Mouse (Mus musculus) T-cell, adult 2 months (primary cell): ENCODE results near the gene Top3a.

Source experiments
- DNase-seq: peaks from one replicate; pipeline ENCODE4 v3.0.0; 2022; ENCODE audit warnings: low spot score

Top3a gene

DNA sequence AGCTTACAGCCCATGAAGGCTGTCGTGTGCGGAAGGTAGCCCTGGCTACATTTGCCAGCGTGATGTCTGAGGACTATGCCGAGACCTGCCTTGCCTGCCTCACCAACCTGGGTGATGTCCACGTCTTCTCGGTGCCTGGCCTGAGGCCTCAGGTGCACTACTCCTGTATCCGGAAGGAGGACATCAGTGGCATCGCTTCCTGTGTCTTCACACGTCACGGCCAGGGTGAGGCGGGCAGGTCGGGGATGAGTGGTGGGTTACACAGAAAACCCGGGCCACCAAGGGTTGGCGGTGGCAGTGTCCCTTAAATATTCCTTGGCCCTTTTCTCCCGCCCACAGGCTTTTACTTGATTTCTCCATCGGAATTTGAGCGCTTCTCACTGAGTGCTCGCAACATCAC is 65.1 kb downstream of the Top3a start:
- DNase-seq = no peak

DNA sequence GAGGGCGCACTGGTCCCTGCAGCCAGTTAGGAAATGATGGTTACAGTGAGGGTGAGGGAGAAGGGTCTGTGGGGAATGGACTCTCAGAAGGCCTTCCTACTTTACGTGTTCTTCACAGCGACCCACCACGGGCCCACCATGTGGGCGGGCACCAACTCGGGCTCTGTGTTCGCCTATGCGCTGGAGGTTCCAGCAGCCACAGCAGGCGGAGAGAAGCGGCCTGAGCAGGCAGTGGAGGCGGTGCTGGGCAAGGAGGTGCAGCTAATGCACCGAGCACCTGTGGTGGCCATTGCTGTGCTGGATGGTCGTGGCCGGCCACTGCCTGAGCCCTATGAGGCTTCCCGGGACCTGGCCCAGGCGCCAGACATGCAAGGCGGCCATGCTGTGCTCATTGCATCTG is 65.9 kb downstream of the Top3a start:
- DNase-seq = no peak

DNA sequence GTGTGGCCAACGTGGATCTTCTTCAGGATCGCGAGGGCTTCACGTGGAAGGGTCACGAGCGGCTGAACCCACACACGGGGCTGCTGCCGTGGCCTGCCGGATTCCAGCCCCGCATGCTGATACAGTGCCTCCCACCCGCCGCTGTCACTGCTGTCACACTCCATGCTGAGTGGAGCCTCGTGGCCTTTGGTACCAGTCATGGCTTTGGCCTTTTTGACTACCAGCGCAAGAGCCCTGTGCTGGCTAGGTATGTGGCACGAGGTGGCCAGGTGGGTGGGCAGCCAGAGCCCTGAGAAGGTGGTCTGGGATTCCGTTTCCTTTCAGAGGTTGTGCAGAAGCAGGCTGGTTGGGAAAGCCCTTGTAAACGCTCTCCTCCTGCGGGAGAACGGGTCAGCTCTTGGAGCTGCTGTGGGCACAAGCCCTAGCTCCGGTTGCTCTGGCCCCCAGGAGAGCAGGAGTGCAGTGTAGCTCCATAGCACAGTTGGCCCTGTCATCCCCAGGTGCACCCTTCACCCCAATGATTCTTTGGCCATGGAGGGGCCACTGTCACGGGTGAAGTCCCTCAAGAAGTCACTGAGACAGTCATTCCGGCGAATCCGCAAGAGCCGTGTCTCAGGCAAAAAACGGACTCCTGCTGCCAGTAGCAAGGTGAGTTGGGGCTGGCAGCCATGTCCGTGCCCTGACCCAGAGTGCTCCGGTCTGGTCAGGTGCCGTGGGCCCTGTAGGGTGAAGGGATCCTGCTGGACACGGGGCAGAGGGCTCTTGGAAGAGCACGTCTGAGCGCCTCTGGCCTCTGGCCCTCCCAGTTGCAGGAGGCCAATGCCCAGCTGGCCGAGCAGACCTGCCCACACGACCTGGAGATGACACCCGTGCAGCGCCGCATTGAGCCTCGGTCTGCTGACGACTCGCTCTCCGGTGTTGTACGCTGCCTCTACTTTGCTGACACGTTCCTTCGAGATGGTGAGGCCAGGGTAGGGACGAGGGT is 67.4 kb downstream of the Top3a start:
- no peak for DNase-seq

DNA sequence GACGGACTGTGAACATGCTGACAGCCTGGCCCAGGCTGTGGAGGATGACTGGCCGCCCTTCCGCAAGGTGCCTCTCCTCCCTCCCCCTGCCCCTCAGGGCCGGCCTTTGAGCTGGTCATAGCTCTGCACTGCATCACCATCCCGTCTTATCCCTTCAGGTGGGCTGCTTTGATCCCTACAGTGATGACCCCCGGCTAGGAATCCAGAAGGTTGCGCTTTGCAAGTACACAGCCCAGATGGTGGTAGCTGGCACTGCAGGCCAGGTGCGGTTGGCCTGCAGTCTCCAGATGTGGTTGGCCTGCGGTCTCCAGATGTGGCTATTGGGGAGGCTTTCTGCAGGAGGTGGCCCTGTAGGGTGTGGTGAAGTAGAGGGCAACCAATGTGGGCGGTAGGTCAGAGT is 68.5 kb downstream of the Top3a start:
- no peak for DNase-seq

DNA sequence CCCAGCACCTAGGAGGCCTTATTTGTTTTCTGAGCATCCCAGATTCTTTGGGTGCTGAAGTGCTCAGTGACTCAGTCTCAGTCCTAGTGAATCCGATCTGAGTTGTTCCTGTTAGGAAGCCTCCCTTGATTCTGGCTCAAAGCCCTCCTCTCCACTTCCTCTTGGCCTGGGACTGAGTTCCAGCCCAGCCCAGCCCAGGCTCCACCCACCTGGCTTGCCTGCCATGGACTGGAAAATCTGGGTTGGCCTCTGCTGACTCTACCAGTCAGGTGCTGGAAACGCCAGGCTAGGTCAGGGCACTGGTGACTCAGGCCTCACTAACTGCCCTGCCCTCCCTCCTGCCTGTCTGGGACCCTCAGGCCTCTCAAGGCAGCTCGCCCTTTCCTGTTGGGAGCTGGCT is 69.5 kb downstream of the Top3a start:
- DNase-seq = no peak

DNA sequence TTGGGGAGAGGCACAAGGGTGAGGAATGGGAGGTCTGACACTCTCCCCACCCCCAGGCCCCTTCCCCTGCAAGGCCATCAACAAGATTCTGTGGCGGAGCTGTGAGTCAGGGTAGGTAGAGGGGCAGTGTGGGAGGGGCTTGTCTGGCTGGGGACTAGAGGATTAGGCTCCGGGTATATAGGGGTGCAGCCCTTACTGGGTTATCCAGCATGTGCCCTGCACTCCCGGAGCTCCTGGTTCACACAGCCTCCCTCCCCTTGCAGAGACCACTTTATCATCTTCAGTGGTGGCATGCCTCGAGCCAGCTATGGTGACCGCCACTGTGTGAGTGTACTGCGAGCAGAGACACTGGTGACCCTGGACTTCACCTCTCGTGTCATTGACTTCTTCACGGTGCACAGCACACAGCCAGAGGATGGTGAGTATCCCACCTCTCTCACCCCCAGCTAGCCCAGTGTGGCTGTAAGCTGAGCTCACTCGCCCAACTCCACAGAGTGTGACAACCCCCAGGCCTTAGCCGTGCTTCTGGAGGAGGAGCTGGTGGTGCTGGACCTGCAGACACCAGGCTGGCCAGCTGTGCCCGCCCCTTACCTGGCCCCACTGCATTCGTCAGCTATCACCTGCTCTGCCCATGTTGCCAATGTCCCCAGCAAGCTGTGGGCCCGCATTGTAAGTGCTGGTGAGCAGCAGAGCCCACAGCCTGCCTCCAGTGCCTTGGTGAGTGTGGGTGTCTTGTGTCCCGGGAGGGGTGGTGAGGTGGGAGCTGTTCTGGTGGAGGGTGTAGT is 70.3 kb downstream of the Top3a start:
- no peak for DNase-seq

DNA sequence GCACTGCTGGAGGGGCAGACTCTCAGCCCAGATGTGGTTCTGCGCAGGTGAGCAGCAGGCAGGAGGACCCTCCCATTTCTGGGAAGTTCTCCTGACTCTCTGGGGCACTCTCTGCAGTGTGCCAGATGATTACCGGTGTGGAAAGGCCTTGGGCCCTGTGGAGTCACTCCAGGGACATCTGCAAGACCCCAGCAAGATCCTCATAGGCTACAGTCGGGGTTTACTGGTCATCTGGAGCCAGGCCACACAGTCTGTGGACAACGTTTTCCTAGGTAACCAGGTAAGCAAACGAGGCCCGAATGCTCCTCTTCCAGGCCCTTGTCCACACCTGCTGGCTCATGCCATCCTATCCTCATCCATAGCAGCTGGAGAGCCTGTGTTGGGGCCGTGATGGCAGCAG is 71.1 kb downstream of the Top3a start:
- no peak for DNase-seq

DNA sequence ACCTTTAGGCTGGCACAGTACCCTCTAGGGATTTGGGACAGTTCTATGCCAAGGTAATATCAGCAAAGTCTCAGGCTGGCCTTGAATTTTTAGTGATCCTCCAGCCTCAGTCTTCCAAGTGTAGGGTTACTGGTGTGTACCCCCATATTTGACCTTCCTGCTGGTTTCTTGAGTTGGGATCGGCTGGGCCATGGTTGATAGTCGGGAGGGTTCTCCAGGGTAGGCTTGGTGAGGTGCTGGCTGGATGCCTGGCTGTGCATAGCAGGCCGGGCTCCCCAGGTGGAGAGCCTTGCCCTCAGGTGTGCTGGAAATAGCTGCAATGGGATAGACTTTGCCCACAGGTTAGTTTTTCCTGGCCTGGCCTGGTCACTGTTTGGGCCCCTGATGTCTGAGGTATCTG is 71.9 kb downstream of the Top3a start:
- no peak for DNase-seq

DNA sequence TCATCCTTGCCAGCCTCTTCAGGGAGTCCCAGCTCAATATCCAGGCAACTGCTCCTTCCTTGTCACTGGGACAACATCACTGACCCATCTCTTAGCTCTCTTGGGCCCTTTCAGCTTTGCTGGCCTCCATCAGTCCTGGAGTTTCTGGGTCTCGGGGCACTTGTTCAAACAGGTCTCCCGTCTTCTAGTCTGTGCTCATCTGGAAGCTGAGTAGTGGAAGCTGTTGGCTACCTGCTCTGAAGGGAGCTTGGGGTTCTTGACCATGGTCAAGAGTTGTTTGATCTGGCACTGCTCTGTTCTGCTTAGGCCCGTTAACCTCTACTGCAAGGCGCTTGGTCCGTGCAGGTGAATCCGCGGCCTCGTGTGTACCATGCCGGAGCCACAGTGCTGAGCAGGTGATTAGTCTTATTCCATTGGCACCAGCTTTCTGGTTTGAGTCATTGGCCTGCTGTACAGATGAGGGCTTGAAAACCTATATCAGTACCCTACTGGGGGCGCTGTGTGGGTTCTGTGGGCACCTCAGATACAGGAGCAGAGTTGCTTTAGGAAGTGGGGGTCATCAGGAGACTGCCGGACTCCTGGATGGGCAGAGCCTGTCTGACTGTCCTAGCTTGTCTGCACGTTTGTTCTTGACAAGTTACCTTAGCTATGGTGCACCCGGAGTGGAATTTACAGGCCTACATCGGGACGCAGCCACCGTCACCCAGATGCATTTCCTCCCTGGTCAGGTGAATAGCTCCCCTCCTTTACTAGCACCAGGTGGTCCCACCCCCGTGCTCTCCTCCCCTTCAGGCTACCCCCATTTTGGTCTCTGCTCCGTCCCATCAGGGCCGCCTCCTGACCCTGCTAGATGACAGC is 72.9 kb downstream of the Top3a start:
- no peak for DNase-seq

DNA sequence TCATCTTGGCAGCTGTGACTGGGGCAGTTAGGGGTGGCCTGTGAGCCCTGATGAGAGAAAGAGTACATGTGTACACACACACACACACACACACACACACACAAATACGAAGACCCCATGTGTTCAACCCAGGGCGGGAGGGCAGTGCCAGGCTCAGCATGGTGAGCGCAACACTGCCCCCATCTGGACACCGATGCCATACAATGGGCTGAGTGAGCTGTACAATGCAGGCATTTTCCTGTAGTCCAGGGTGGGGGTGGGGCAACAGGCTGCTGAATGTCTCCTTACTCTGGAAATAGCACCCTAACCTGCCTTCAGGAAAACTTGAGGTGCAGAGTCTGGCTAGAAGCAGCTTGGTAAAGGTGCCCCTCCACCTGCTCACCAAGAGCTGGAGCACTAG is 74.0 kb downstream of the Top3a start:
- DNase-seq = peak; percentile 56

DNA sequence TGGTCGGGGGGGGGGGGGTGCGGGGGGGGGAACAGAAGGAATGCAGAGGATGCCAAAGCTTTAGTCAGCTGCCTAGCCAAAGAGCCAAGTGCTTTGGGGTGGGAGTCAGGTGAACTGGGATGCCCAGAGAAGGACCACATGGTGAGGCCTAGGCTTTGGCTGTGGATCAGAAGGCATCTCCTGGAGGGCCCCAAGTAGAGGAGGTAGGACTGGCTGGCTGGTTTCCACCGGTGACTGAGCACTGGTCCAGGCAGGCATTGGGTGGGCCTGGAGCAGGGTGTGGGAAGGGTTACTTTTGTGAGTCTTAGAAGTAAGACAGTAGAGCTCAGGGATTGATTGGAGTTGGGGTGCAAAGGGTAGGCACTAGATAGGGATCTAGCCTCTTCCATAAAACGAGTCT is 75.6 kb downstream of the Top3a start:
- DNase-seq = no peak

DNA sequence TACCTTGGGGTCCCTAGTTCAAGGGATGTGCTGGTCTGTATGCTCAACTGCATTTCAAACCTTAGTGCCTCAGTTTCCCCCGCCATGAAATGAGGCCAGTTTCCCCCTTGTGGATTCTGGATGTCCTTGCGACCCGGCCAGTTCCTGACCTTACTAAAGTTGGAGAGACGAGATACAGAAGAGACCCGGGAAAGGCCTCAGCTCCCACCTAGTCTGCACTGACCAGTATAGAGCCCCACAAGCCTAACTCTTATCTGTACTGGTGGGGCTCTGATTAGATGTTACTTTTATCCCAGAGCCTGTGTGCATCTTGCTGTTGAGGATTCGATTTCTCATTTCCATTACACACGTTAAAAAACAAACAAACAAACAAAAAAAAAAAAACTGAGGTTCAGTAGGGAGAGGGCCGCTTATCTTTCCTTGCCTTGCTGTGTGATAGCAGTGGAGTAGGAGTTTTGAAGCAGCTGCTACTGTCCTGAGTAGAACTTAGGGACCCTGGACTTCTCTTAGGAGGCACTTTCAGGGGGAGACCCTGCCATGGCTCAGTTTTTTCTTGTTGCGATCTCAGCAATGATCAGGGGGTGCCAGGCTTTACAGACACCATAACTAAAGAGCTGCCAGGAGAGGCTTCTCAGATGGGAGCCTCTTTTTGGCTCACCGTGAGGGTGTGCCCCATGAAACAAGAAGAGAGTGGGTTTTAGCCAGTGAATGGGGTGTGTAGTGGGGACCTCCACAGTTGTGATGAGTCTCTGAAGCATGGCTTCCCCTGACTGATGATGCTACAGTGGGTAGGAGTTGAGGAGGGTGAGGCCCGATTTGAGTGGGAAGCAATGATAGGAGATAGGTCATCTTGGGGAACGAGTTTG is 76.6 kb downstream of the Top3a start:
- no peak for DNase-seq

DNA sequence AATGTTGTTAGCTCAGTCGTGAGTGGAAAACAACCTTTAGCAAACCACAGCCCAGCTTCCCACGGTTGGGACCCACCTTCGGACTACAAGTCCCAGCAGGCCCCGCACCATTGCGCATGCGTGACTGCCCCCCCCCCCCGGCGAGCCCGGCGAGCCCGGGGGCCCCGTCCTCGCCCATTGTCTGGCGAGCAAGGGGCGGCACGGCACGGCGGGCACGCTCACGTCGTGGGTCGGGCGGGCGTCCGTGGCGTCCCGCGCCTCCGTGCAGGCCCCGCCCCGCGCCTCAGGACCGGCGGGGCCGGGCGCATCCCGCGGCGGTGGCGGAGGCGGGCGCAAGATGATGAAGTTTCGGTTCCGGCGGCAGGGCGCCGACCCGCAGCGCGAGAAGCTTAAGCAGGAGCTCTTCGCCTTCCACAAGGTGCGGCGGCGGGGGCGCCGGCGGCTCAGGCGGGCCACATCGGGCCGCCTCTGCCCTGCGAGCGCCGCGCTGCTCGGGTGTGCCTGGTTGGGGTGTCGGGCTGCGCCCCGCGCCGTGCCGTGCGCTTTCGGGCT is 77.6 kb downstream of the Top3a start, which contains the start of gene Llgl1:
Gene Llgl1 (plus strand): TSS at position 200 of the 552 bp plus-strand sequence.
- DNase-seq = peak; percentile 79

DNA sequence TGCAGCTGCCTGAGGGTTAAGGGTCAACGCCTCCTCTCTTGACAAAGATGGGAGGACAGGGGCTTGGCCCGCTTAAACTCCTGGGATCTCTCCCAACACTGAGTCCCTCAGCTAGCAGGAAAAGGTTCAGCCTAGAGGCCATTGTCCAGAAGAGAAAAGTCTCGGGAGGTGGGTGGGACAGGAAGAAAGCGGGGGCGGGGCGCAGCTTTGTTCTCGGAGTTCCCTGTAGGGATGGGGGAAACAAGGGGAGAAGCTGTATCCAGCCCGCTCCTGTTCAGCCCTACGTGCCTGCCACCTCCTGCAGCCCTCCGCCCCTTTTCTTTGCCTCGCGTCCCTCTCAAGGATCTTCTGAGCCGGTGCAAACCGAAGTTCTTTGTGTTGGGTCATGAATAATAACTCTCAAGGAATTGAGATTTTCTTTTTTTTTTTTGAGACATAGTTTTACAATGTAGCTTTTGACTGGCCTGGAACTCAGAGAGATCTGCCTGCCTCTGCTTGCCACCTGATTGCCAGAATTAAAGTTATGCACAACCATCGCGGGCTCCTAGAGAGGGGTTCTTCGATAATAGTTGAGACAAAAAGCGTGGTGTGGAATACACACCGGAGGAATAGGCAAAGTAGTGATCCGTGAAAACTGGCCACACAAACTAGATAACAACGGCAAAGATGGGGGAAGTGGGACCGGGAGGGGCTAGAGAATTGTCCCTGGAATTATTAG is 78.2 kb downstream of the Top3a start:
- DNase-seq = no peak

DNA sequence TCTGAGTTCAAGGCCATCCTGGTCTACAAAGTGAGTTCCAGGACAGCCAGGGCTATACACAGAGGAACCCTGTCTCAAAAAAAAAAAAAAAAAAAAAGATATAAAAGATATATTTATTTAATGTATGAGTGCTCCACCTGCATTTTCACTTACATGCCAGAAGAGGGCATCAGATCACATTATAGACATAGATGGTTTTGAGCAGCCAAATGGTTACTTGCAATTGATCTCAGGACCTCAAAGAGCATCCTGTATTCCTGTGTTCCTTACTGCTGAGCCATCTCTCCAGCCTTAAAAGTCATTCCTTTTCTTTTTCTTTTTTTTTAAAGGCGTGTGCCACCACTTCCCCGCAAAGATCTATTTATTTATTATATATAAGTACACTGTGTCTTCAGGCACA is 79.6 kb downstream of the Top3a start:
- peak; percentile 19 for DNase-seq

DNA sequence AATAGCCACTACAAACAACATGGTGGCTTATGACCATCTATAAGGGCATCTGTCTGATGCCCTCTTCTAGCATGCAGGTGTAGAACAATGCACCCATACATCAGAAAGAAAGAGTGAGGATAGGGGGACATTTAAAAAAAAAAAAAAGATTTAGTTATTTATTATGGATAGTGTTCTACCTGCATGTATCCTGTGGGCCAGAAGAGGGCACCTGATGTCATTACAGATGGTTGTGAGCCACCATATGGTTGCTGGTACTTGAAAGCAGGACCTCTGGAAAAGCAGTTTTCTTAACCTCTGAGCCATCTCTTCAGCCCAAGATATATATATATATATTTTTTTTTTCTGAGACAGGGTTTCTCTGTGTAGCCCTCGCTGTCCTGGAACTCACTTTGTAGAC is 81.0 kb downstream of the Top3a start:
- DNase-seq = no peak
